Mouse (Mus musculus) fat pad, adult 2 months (tissue): ENCODE measurements around the gene Coro1a.

Experiments
- DNase-seq: peaks from one replicate; pipeline ENCODE4 v3.0.0-alpha.2; 2011; ENCODE audit warnings: low read depth, low spot score; ENCODE audit errors: extremely low read depth

Gene Coro1a

GRCm38 (mm10) chr7:126708175-126708952, 777 bp upstream of the Coro1a start:
- no peak for DNase-seq

GRCm38 (mm10) chr7:126704121-126704980, 3.2 kb downstream of the Coro1a start:
- DNase-seq = no peak

DNA sequence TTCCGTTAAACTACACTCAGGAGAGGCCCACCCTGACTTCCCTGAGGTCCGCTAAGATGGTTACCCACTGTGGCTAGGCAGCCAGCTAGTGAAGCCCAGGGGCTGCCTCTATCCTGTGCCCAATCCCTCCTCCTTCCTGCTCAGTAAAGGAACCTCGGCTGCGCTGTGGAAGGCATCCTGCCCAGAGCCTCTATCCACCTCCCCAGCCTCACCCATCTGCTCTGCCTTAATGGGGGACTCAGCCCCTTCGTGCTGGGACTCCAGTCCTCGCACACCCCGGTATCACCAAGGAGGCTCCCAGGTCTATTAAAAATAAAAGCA, 3.9 kb downstream of the Coro1a start:
- no peak for DNase-seq

GRCm38 (mm10) chr7:126702861-126703756, 4.5 kb downstream of the Coro1a start:
- DNase-seq = no peak

- no peak for DNase-seq
Measured at GRCm38 (mm10) chr7:126702358-126702757, 5.2 kb downstream of the Coro1a start.

DNA sequence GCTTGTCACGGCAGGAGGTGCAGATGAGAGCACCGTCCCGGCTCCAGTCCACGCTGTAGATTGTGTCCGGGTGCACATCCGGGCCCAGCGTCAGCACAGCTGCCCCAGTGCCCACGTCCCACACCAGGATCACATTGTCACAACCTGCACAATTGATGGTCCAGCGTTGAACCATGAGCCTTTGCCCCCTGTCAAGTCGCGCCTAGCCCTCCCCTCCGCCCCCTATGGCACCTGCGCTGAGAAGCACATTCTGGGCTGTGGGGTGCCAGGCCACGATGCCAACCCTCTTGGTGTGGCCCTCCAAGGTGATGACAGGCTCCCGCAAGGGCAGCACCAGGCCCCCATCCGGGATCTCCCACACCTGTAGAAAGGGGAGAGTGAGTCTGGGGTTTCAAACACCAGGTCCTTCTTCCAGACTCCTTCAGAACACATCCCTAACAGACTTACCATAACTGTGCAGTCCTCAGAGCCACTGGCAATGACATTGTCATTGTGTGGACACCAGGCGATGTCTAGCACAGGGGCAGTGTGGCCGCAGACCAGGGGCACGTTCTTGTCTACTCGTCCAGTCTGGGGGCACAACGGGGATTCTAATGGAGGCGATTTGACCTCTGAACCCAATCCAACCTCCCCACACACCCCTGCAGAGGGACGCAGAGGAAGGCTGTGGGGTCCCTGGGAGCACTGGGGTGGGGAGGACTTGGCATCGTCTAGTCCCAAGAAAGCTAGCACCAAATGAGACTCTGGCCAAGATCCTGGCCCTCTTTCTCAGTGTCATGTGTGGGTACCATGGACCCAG, 5.8 kb downstream of the Coro1a start:
- no peak for DNase-seq

DNA sequence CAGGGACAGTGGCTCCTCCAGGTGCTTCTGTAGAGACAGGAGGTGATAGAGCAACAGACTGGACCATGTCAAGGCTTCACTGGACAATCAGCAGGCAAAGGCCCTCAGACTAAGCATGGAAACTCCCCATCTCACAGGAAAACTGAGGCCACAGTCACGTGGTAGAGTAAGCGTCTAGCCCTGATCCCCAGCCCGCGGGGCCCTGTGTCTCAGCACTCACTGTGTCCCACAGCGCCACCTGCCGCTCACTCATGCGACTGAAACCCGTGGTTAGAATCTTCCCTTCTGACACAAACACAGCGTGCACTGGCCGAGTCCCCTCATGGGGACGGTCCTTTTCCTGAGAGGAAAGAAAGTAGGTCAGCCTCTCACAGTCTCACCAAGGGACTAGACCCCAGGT, 6.5 kb downstream of the Coro1a start:
- no peak for DNase-seq

- DNase-seq = no peak
Measured at GRCm38 (mm10) chr7:126700063-126701015, 7.2 kb downstream of the Coro1a start.

- DNase-seq = no peak
Measured at GRCm38 (mm10) chr7:126697838-126698237, 9.7 kb downstream of the Coro1a start.

- DNase-seq = no peak
Measured at GRCm38 (mm10) chr7:126696886-126697285, 10.7 kb downstream of the Coro1a start.

DNA sequence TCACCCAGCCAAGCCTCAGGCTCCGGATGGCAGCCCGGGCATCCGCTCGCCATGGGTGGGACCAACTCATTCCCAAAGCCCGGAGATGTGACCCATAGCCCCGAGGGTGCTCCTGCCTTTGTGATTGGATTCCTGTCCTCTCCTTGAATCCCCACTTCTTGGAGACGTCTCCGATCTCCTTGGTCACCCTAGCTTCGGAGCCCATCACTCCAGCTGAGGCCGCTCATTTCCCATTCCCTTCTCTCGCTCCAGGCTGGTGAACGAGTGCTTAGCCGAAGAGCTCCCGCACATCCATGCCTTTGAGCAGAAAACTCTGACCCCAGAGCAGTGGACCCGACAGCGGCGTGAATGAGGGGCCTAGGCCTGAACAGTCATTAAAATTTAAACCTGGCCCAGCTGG, 11.3 kb downstream of the Coro1a start:
- no peak for DNase-seq

- DNase-seq = peak; percentile 58
Measured at GRCm38 (mm10) chr7:126695631-126696207, 11.9 kb downstream of the Coro1a start, which contains the start of gene Slx1b. Gene Slx1b, minus strand, starts transcription at chr7:126695784.

GRCm38 (mm10) chr7:126695210-126695611, 12.4 kb downstream of the Coro1a start, which contains the start of gene Bola2:
Gene Bola2, plus strand, starts transcription at chr7:126695401.
- DNase-seq = no peak

- no peak for DNase-seq
Measured at GRCm38 (mm10) chr7:126694441-126695051, 13.0 kb downstream of the Coro1a start.

GRCm38 (mm10) chr7:126693781-126694180, 13.8 kb downstream of the Coro1a start:
- no peak for DNase-seq

DNA sequence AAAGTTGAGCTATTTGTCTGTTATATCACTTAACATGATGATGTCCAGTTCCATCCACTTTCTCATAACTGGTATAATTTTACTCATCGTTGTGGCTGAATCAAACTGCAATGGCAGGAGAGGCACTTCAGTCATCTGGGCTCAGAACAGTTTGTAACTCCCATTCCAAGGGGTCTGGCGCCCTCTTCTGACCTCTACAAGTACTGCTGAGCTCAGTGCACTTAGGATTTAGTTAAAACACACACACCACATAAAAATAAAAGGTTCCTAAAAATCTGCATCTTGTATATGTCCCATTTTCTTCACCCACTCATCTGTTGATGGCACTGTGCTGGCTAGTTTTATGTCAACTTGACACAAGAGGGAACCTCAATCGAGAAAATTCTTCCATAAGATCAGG, 14.3 kb downstream of the Coro1a start:
- DNase-seq = no peak

- DNase-seq = no peak
Measured at GRCm38 (mm10) chr7:126692426-126692825, 15.2 kb downstream of the Coro1a start.

DNA sequence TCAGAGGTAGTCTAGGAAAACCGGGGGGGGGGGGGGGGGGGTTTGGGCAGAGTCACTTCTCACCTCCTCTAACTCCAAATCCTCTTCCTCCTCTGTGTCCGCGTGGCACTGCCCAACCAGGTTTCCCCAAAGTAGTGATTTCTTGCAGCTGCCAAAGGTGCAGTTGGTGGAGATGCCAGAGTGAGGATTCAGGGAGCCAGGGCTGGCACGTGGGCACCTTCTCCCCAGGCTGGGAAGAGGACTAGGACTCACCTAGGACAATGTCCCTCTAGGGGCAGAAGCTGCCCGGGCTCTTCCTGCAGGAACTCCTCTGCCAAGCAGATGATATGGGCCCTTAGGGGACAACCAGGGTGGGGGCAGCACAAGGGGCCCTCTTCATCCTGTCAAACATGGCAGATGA, 15.9 kb downstream of the Coro1a start:
- DNase-seq = no peak
